Mouse (Mus musculus) forebrain, embryonic 12.5 days (tissue): ENCODE measurements around the gene 2010111I01Rik. TPM values are rescaled to one million over a fixed set of nuclear protein-coding genes. Genes with fewer than 3 reads are reported as not detected.
A peak's percentile ranks its signal among the peaks of the same experiment; 100 is the strongest.

Source experiments
- ATAC-seq: fragments of 200-750 bp; cut with Nextera tagmentation; 2 replicates; pipeline ENCODE4 v1.8.0; 2017; ENCODE audit warnings: moderate TSS enrichment; ENCODE audit not compliant: low FRiP score
- H3K27ac ChIP-seq: fragments of 300-500 bp; sonication (generic); 2 replicates; pipeline ENCODE4 v1.5.1; 2016; ENCODE audit warnings: mild to moderate bottlenecking
- H3K27me3 ChIP-seq: fragments of 300-500 bp; sonication (generic); 2 replicates; pipeline ENCODE4 v1.6.1; 2016; ENCODE audit warnings: mild to moderate bottlenecking
- H3K36me3 ChIP-seq: fragments of 300-500 bp; sonication (generic); replicated peaks from 2 replicates; pipeline ENCODE4 v1.6.1; 2016; ENCODE audit warnings: mild to moderate bottlenecking
- H3K4me1 ChIP-seq: fragments of 300-500 bp; sonication (generic); 2 replicates; pipeline ENCODE4 v1.6.1; 2016
- H3K4me2 ChIP-seq: fragments of 300-500 bp; sonication (generic); 2 replicates; pipeline ENCODE4 v1.6.1; 2016; ENCODE audit warnings: mild to moderate bottlenecking, moderate library complexity
- H3K4me3 ChIP-seq: fragments of 300-500 bp; sonication (generic); replicated peaks from 2 replicates; pipeline ENCODE4 v1.5.1; 2016; ENCODE audit warnings: mild to moderate bottlenecking
- H3K9ac ChIP-seq: fragments of 300-500 bp; sonication (generic); 2 replicates; pipeline ENCODE4 v1.6.1; 2016; ENCODE audit warnings: mild to moderate bottlenecking
- H3K9me3 ChIP-seq: fragments of 300-500 bp; sonication (generic); 2 replicates; pipeline ENCODE4 v1.6.1; 2016
- WGBS: fragments of 180-500 bp; shearing (Covaris S2); methylation state at CpG from one replicate; pipeline ENCODE4 v1.1.7; 2016; 5-methylcytosine and 5-hydroxymethylcytosine counted together
- polyA plus RNA-seq: library from polyadenylated mRNA; unstranded; fragments of >200 nt; fragmentation: Nextera tagmentation; extraction: Ambion mirVana; gene quantifications from 2 replicates; pipeline ENCODE4 v1.2.1, GENCODE M21; 2016

The 2010111I01Rik gene
- polyA plus RNA-seq, 1 experiment from 2014 or later = 34.3 TPM

DNA sequence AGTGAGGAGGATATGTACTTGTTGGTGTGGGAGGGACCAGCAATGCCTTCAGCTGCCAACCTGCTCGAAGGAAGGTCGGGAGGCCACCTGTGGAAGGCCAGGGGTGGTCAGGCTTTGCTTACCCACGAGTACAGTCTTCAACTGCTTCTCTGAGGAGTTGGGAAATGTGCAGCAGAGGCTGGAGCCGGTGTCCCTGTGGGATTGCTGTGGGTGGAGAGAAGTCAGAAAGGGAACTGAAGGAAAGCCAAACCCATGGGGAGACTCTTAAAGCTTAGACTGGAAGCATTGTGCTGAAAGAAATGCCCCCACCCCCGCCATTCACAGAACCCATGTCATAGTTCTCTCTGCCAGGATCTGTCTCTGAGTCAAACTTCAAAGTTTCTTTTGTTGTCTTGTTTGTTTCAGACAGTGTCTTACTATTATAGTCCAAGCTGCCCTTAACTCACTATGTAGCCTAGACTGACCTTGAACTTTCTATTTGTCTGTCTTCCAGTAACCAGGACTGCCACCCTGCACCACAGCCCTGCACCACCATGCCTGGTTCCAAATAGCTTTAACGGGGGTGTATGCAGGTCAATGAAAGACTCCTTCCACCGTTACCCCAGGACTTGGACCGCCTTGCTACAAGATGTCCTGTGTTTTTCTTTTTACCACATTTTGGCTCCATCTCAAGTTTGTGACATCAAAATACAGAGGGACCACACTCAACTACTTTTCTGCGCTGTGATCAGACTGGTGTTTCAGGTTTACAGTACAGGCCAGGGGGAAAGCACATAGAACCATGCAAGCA is 358.8 kb downstream of the 2010111I01Rik start:
- H3K27ac ChIP-seq = no peak overlapping the region
- H3K4me1 ChIP-seq = peaks cover 4% of the 10 kb centered on the region; the same call in 1 of the 2 replicates
- H3K27me3 ChIP-seq = peaks cover under 1% of the 10 kb centered on the region; the same call in 1 of the 2 replicates
- H3K4me3 ChIP-seq = no peak overlapping the region
- H3K36me3 ChIP-seq = peaks cover 4% of the 10 kb centered on the region; the same call in 1 of the 2 replicates
- no peak overlapping the region for H3K9ac ChIP-seq
- no peaks in the 10 kb centered on the region for H3K9me3 ChIP-seq
- H3K4me2 ChIP-seq = no peak overlapping the region
- ATAC-seq = no peak
- WGBS = 85% methylated on average over 9 of the region's 9 CpGs

- 74% methylated on average over 3 of the region's 3 CpGs for WGBS
- Histone ChIP-seq H3K27me3 (peaks cover 7% of the 10 kb centered on the region), H3K4me1 (peaks cover 4% of the 10 kb centered on the region; the same call in 1 of the 2 replicates), H3K9ac (no peak overlapping the region), H3K4me2 (no peak overlapping the region), H3K27ac (no peak overlapping the region), H3K36me3 (peaks cover 4% of the 10 kb centered on the region; the same call in 1 of the 2 replicates), H3K4me3 (no peak overlapping the region), H3K9me3 (no peaks in the 10 kb centered on the region)
- no peak for ATAC-seq
These were observed 359.6 kb downstream of the 2010111I01Rik start for GRCm38 (mm10) chr13:63324311-63324710.

DNA sequence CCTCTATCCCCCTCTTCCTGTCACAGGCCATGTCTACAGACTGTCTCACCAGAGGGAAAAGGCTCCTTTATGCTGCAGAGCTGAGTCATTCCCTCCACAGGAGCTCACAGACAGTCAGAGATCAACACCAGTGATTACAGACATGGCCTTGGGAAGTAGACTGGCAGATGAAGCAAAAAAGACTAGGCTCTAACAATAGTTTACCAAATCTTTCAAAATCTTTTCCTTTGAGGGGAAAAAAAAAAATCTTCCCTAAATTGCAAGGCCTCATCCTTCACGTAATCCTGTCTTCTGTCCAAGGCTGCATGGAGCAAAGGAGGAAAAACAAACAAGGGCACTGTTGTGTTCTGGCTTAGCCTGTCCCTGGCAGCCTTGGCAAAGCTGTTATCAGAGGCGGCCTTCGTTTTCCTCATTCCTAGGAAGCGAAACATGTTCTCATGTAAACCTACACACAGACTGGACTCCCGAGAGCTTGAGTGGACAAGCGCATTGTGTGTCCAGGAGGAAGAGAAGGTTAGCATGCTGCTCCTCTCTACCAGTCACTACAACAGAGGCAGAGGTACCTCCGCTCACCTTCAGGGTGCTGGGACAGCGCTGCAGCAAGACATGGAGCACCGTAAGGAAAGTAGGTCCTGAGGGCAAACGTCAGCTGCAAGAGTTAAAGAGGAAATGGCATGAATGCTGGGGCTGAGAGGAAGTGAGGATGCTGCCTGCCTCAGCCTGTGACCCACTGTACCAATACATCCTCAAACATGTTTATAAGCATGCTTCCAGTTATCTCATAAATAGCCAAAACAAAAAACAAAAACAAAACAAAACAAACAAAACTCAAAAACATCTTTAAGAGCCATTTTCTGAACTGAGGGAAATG is 360.5 kb downstream of the 2010111I01Rik start:
- Histone ChIP-seq H3K27me3 (peaks cover 9% of the 10 kb centered on the region), H3K4me1 (peaks cover 10% of the 10 kb centered on the region), H3K9ac (no peak overlapping the region), H3K4me3 (no peak overlapping the region), H3K36me3 (peaks cover 4% of the 10 kb centered on the region; the same call in 1 of the 2 replicates), H3K27ac (no peak overlapping the region), H3K4me2 (no peak overlapping the region), H3K9me3 (no peaks in the 10 kb centered on the region)
- WGBS = 84% methylated on average over 10 of the region's 10 CpGs
- ATAC-seq = no peak

DNA sequence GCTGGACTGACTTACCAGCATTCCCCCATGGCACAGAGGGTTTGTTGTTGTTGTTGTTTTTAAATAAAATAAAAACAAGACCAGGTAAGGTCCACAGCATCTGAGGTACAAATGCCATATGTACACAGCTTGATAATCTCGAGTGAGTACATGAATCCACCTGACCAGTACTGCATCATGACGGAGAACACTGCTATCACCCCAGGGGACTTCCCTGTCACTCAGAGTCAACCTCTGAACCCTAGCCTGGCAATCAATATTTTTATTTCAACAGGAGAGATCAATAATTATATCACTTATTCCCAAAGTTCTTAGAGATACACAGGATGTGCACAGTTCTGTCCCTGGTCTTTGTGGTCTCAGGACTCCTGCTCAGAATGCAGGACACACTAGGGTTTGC is 361.3 kb downstream of the 2010111I01Rik start:
- WGBS = 88% methylated on average over 2 of the region's 2 CpGs
- no peak overlapping the region for H3K9ac ChIP-seq
- peaks cover 15% of the 10 kb centered on the region for H3K4me1 ChIP-seq

DNA sequence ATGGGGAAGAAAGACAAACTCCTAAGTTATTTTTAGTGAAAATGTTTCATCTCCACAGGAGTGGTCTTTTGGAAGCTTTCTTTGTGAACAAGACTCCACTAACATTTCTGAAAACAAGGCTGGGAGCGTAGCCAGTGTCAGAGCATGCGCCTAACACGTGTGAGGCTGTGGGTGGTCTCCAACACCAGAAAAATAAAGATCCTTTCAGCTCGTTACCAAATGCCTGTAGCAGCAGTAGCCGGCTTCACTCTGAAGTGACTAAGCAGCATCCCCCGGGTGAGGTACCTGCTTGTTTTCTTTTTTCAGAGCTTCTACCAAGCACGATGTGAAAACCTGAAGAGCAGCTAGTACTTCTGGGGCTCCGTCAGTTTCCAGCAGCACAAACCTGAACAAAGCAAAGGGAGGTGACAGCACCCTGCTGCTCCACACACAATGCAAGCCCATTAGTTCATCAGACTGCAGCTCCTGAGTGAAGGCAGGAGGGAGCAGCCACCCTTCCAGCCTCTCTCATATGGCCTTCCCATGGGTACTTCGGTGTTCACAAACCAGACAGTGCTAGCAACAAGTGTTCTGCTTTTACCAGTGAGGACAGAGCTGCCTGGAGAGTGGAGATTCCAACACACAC is 365.7 kb downstream of the 2010111I01Rik start:
- WGBS = 9% methylated on average over 9 of the region's 9 CpGs
- ATAC-seq = peak; percentile 45; the same call in 1 of the 2 replicates
- Histone ChIP-seq H3K36me3 (no peaks in the 10 kb centered on the region), H3K4me3 (no peak overlapping the region), H3K27ac (0 out of 2 replicates have a peak overlapping the region, but pooled peaks have one; percentile 13), H3K27me3 (peaks cover 12% of the 10 kb centered on the region), H3K9me3 (no peaks in the 10 kb centered on the region), H3K4me1 (peaks cover 12% of the 10 kb centered on the region), H3K9ac (no peak overlapping the region), H3K4me2 (no peak overlapping the region)

More for the DNA sequence above, 361.3 kb downstream of the 2010111I01Rik start:
- Histone ChIP-seq H3K27ac (no peak overlapping the region), H3K4me2 (no peak overlapping the region), H3K4me3 (no peak overlapping the region), H3K27me3 (peaks cover 9% of the 10 kb centered on the region), H3K36me3 (peaks cover 4% of the 10 kb centered on the region; the same call in 1 of the 2 replicates), H3K9me3 (no peaks in the 10 kb centered on the region)
- no peak for ATAC-seq

DNA sequence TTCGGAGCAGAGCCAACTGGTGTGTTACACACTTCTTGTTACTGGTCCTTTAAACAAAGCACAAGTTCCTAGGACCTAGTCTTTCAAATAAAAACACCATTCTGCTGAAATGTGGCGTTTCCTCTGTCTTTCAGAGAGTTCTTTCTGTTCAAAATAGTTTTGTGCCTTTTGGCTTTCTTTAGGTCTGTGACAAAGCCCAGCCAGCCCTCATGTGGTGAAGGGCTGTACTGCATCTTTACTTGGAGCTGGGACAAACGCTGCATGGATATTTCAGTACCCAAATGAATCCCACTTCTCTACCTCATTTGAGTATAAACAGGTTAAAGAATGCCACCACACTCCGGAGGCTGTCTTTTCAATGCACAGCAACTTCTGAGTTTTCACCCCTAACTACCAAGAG is 366.7 kb downstream of the 2010111I01Rik start:
- no peak overlapping the region for H3K4me3 ChIP-seq
- H3K27me3 ChIP-seq = peaks cover 12% of the 10 kb centered on the region
- H3K9ac ChIP-seq = no peak overlapping the region
- no peak overlapping the region for H3K27ac ChIP-seq
- 42% methylated on average over 4 of the region's 4 CpGs for WGBS
- no peaks in the 10 kb centered on the region for H3K36me3 ChIP-seq
- peaks cover 17% of the 10 kb centered on the region for H3K4me1 ChIP-seq
- no peaks in the 10 kb centered on the region for H3K9me3 ChIP-seq
- ATAC-seq = no peak
- H3K4me2 ChIP-seq = no peak overlapping the region

GRCm38 (mm10) chr13:63332576-63333300 is 368.0 kb downstream of the 2010111I01Rik start:
- H3K4me1 ChIP-seq = peaks cover 29% of the 10 kb centered on the region
- 53% methylated on average over 4 of the region's 4 CpGs for WGBS
- ATAC-seq = no peak
- H3K4me2 ChIP-seq = no peak overlapping the region
- H3K4me3 ChIP-seq = no peak overlapping the region
- H3K9me3 ChIP-seq = no peaks in the 10 kb centered on the region
- no peak overlapping the region for H3K27ac ChIP-seq
- no peaks in the 10 kb centered on the region for H3K36me3 ChIP-seq
- no peak overlapping the region for H3K9ac ChIP-seq
- H3K27me3 ChIP-seq = peaks cover 12% of the 10 kb centered on the region

DNA sequence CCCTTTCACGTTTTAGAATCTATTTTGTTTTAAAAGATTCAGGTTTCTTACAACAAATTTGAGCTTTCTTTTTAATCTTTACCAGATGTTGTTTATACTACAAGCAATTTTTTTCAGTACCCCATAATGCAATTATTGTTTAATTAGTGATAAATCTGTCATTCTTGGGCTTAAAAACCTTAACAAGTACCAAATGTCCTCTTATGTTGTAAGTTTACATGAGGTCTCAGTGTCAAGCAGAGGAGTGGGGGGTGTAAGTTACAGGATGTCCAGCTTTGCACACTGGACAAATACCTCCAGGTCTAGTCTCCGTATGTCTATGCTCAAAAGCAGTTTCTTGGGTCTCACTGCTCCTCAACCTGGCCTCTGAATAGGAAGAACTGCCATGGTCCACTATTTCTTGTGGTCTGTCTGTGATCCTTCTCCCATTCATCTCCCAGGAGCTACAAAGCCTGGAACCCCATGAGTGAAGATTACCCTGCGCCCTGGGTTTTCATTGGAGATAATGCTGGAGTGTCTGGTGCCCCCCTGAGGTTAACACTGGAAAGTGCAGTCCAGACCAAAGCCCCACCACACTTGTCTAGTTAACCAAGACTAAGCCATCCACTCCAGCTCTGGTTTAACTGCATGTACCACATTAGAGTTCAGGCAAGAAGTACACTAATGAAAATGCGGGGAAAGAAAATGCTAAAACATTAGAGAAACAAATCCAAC is 370.9 kb downstream of the 2010111I01Rik start:
- H3K4me1 ChIP-seq = peaks cover 19% of the 10 kb centered on the region
- no peak overlapping the region for H3K4me3 ChIP-seq
- no peak overlapping the region for H3K9ac ChIP-seq
- 0 out of 2 replicates have a peak, but pooled peaks cover 3% of the 10 kb centered on the region for H3K27me3 ChIP-seq
- 69% methylated on average over 4 of the region's 4 CpGs for WGBS
- 0 out of 2 replicates have a peak overlapping the region, but pooled peaks have one; percentile 46 for H3K27ac ChIP-seq
- no peak for ATAC-seq
- no peaks in the 10 kb centered on the region for H3K9me3 ChIP-seq
- no peak overlapping the region for H3K4me2 ChIP-seq
- no peaks in the 10 kb centered on the region for H3K36me3 ChIP-seq

- peaks cover 18% of the 10 kb centered on the region for H3K4me1 ChIP-seq
- no peak overlapping the region for H3K9ac ChIP-seq
- peak; percentile 85 for ATAC-seq
- WGBS = 16% methylated on average over 7 of the region's 7 CpGs
- no peaks in the 10 kb centered on the region for H3K9me3 ChIP-seq
- no peaks in the 10 kb centered on the region for H3K36me3 ChIP-seq
- H3K4me3 ChIP-seq = no peak overlapping the region
- H3K27ac ChIP-seq = peak overlapping the region; percentile 46; the same call in 1 of the 2 replicates
- H3K27me3 ChIP-seq = 0 out of 2 replicates have a peak, but pooled peaks cover 3% of the 10 kb centered on the region
- no peak overlapping the region for H3K4me2 ChIP-seq
These were observed 371.6 kb downstream of the 2010111I01Rik start for GRCm38 (mm10) chr13:63336335-63336734.

DNA sequence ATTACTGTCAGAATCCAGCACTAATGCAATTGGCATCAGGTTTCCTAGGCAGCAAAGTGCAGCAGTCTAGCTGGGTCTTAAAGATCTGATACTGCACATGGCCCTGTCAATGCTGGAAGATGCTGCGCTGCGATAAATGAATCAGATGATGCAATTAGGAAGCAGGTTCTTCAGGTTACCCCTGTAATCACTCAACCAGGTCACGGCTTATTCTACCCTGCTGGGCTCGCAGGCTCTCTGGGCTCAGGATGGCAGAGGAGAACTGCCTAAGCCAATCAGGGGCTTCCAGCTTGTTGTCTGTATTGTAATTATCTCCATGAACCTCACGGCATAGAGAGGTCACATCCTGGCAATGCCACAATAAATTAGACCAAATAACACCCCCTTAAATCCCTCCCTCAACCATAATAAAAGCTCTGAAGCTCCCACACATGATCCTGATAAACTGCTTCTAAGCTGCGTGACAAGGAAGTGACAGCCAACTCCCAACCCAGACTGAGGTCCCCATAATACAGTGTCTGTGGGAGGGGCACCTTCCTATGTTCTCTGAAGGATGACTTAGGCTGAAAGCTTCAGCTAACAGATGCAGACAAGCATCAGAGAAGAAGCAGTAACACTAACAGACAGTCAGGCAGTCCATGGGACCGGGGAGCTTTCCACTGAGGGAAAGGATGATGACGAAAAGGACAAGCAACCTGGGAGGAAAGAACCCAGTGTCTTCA is 372.7 kb downstream of the 2010111I01Rik start:
- Histone ChIP-seq H3K4me3 (no peak overlapping the region), H3K27me3 (0 out of 2 replicates have a peak, but pooled peaks cover 3% of the 10 kb centered on the region), H3K27ac (no peak overlapping the region), H3K9me3 (no peaks in the 10 kb centered on the region), H3K9ac (no peak overlapping the region), H3K36me3 (no peaks in the 10 kb centered on the region), H3K4me1 (peaks cover 18% of the 10 kb centered on the region), H3K4me2 (no peak overlapping the region)
- ATAC-seq = peak; percentile 31; the same call in 1 of the 2 replicates
- 52% methylated on average over 8 of the region's 8 CpGs for WGBS
